8 mouse cellular contexts compared by ENCODE assay signal in genomic region chr7:116093466-116093850, GRCm38 (mm10). TPM values are rescaled to one million over a fixed set of nuclear protein-coding genes. Genes with fewer than 3 reads are reported as not detected.
A peak's percentile ranks its signal among the peaks of the same experiment; 100 is the strongest.
DNase-seq lines count a peak whose midpoint lies in the region; ATAC-seq and TF ChIP-seq lines count a peak whose summit lies in the region.

No protein-coding gene starts in this region.

- TF ChIP-seq POLR2A in MEL (IDR thresholded peaks at IDR 0.05; ENCODE audit: control insufficient read depth in 1 of 2, insufficient read depth in 1 of 2, low read depth in 1 of 2, low read length in 2 of 2, poor library complexity in 1 of 2): no peak

- peak overlapping the region; percentile 88 for H3K9ac ChIP-seq in heart, embryonic 11.5 days (ENCODE audit: low read depth, low read length)
- peak overlapping the region; percentile 83 for H3K9ac ChIP-seq in MEL (ENCODE audit: control insufficient read depth, low read depth, low read length, poor library complexity, severe bottlenecking)

- DNase-seq in heart, postnatal 10 days: no peak
- DNase-seq in MEL (ENCODE audit: low read depth, low spot score) (no peak), MN1 (ENCODE audit: low spot score) (no peak)
- DNase-seq in adrenal gland, postnatal 14 days: no peak
- no peak for DNase-seq in gastrocnemius, postnatal 14 days

- H3K4me2 ChIP-seq in heart, embryonic 11.5 days: peak overlapping the region; percentile 71

- H3K27me3 ChIP-seq in heart, embryonic 11.5 days (ENCODE audit: control insufficient read depth, insufficient read depth, low read length): no peaks in the 10 kb centered on the region
- peaks cover 4 to 5% of the 10 kb centered on the region in 2 experiments for H3K27me3 ChIP-seq in MEL (ENCODE audit: control insufficient read depth in 1 of 2, insufficient read depth in 2 of 2, low read length in 2 of 2)

- no peaks in the 10 kb centered on the region for H3K9me3 ChIP-seq in heart, embryonic 11.5 days (replicated peaks; ENCODE audit: control insufficient read depth, low read length)
- no peaks in the 10 kb centered on the region for H3K9me3 ChIP-seq in MEL (replicated peaks; ENCODE audit: insufficient read depth, low read length)

- peak in 1 of 3 experiments; percentile 9; a peak in 1 of 6 replicates for TF ChIP-seq CTCF in MEL (IDR thresholded peaks at IDR 0.05 in 2 of 3, conservative IDR thresholded peaks at IDR 0.05 in 1 of 3; ENCODE audit: control insufficient read depth in 1 of 3, insufficient read depth in 1 of 3, low read depth in 2 of 3, low read length in 3 of 3, poor library complexity in 1 of 3, severe bottlenecking in 1 of 3)

- no peak for TF ChIP-seq EP300 in MEL (IDR thresholded peaks at IDR 0.05; ENCODE audit: low read depth in 1 of 2, low read length in 2 of 2)

- no peak for TF ChIP-seq RAD21 in MEL (IDR thresholded peaks at IDR 0.05; ENCODE audit: low read depth, low read length)

- H3K79me2 ChIP-seq in MEL (ENCODE audit: control insufficient read depth, insufficient read depth, low read length, poor library complexity): peaks cover 34% of the 10 kb centered on the region

- ATAC-seq in heart, embryonic 11.5 days (replicated peaks; ENCODE audit: insufficient number of reproducible peaks, low FRiP score, low TSS enrichment): peak; percentile 82
- peak; percentile 53 to 64 for ATAC-seq in hematopoietic stem cell, adult 5-6 weeks (replicated peaks in 1 of 2; ENCODE audit: insufficient read depth in 1 of 2, low FRiP score in 2 of 2, low TSS enrichment in 1 of 2, low read depth in 1 of 2, poor library complexity in 2 of 2, severe bottlenecking in 2 of 2)
- ATAC-seq in megakaryocyte progenitor cell, adult 5-6 weeks (replicated peaks; ENCODE audit: poor library complexity): peak; percentile 72

- peak overlapping the region; percentile 68 for H3K4me3 ChIP-seq in heart, embryonic 11.5 days (ENCODE audit: low read depth, low read length)
- peak overlapping the region; percentile 81 to 86 for H3K4me3 ChIP-seq in MEL (ENCODE audit: control insufficient read depth in 1 of 2, insufficient read depth in 1 of 2, low read depth in 2 of 2, low read length in 2 of 2)

- no peaks in the 10 kb centered on the region for H3K36me3 ChIP-seq in heart, embryonic 11.5 days (ENCODE audit: control insufficient read depth, insufficient read depth, low read length)
- peaks cover 1 to 29% of the 10 kb centered on the region in 2 experiments; a peak in 3 of 4 replicates for H3K36me3 ChIP-seq in MEL (ENCODE audit: control insufficient read depth in 1 of 2, insufficient read depth in 2 of 2, low read length in 2 of 2)

- peaks cover 9% of the 10 kb centered on the region; the same call in 1 of the 2 replicates for H3K4me1 ChIP-seq in heart, embryonic 11.5 days (ENCODE audit: control insufficient read depth, insufficient read depth, low read length)
- peaks cover 6 to 10% of the 10 kb centered on the region in 2 experiments for H3K4me1 ChIP-seq in MEL (ENCODE audit: control insufficient read depth in 1 of 2, insufficient read depth in 2 of 2, low read length in 2 of 2)

- under 1% methylated on average over 19 of the region's 19 CpGs for WGBS in heart, embryonic 11.5 days (ENCODE audit: insufficient replicate concordance)

- intact Hi-C loops in heart, postnatal 10 days (cut with DNase I): no loop called here
- intact Hi-C loops in gastrocnemius, postnatal 14 days (cut with DNase I; ENCODE audit: low total_unique reads): no loop called here

- H3K27ac ChIP-seq in heart, embryonic 11.5 days (ENCODE audit: low read depth, low read length): peak overlapping the region; percentile 89
- peak overlapping the region; percentile 72 for H3K27ac ChIP-seq in MEL (ENCODE audit: control insufficient read depth, low read depth, low read length)

TF ChIP-seq in MEL, 35 proteins besides CTCF, POLR2A, EP300 and RAD21:
- TF ChIP-seq USF2 (IDR thresholded peaks at IDR 0.05; ENCODE audit: borderline replicate concordance in 1 of 2, insufficient read depth in 1 of 2, low read depth in 1 of 2, low read length in 2 of 2) (no peak), RCOR1 (IDR thresholded peaks at IDR 0.05; ENCODE audit: low read depth, low read length) (0 out of 2 replicates have a peak, but pooled peaks have one; percentile 14), MXI1 (IDR thresholded peaks at IDR 0.05; ENCODE audit: low read depth, low read length) (peak; percentile 15; the same call in 1 of the 2 replicates), MYC (IDR thresholded peaks at IDR 0.05; ENCODE audit: low read depth, low read length) (0 out of 2 replicates have a peak, but pooled peaks have one; percentile 9), ZMIZ1 (IDR thresholded peaks at IDR 0.05; ENCODE audit: low read depth, low read length) (no peak)

RNA-seq across cellular contexts. Expression of gene Gm4353, which starts 9.0 kb away (rescaled TPM):
- 0.76 TPM in 1 of 2 replicates, not detected in the other for polyA plus RNA-seq in heart, embryonic 11.5 days (2014; fragmentation: Nextera tagmentation; extraction: Ambion mirVana)
- 1 to 10 TPM in 1 of 2 experiments, under 1 TPM in 1; 0.74 to 2.1 TPM for total RNA-seq in heart, postnatal 10 days (2021)
- total RNA-seq in MEL (2012; rRNA removed): 20.8 and 21.0 TPM in 2 replicates
- 10 to 100 TPM in 1 of 2 experiments, not detected in 1; 22.7 TPM for polyA plus RNA-seq in MEL (2012; ENCODE audit: insufficient read depth in 1 of 2, insufficient read length in 2 of 2, low read depth in 1 of 2, low replicate concordance in 2 of 2, missing spikeins in 1 of 2)
- 0.60 and 3.4 TPM in 2 replicates for total RNA-seq in hematopoietic stem cell, adult 5-6 weeks (2017)
- 1.6 and 1.8 TPM in 2 replicates for total RNA-seq in megakaryocyte progenitor cell, adult 5-6 weeks (2015)
- total RNA-seq in megakaryocyte progenitor cell, adult 5-6 weeks (2017): 0.83 and 2.2 TPM in 2 replicates
- total RNA-seq in adrenal gland, postnatal 14 days (2021): 4.2 and 5.1 TPM in 2 replicates
- total RNA-seq in gastrocnemius, postnatal 14 days (2021): 1 to 10 TPM; 1.8 to 1.9 TPM

RNA-seq across cellular contexts. Expression of gene 1110004F10Rik, which starts 54.3 kb away (rescaled TPM):
- 191 and 215 TPM in 2 replicates for polyA plus RNA-seq in heart, embryonic 11.5 days (2014; fragmentation: Nextera tagmentation; extraction: Ambion mirVana)
- 10 to 100 TPM; 65.9 to 73.8 TPM for total RNA-seq in heart, postnatal 10 days (2021)
- total RNA-seq in MEL (2012; rRNA removed): 158 and 160 TPM in 2 replicates
- 100 to 1,000 TPM in 1 of 2 experiments, not detected in 1; 182 TPM for polyA plus RNA-seq in MEL (2012; ENCODE audit: insufficient read depth in 1 of 2, insufficient read length in 2 of 2, low read depth in 1 of 2, low replicate concordance in 2 of 2, missing spikeins in 1 of 2)
- 281 and 347 TPM in 2 replicates for total RNA-seq in hematopoietic stem cell, adult 5-6 weeks (2017)
- total RNA-seq in megakaryocyte progenitor cell, adult 5-6 weeks (2015): 146 and 157 TPM in 2 replicates
- 268 and 289 TPM in 2 replicates for total RNA-seq in megakaryocyte progenitor cell, adult 5-6 weeks (2017)
- 102 and 103 TPM in 2 replicates for total RNA-seq in adrenal gland, postnatal 14 days (2021)
- 10 to 100 TPM; 48.7 to 53.2 TPM for total RNA-seq in gastrocnemius, postnatal 14 days (2021)

RNA-seq across cellular contexts. Expression of gene Sox6, which starts 54.9 kb away (rescaled TPM):
- 33.2 and 45.1 TPM in 2 replicates for polyA plus RNA-seq in heart, embryonic 11.5 days (2014; fragmentation: Nextera tagmentation; extraction: Ambion mirVana)
- total RNA-seq in heart, postnatal 10 days (2021): 10 to 100 TPM; 22.9 to 30.3 TPM
- 1.8 and 2.6 TPM in 2 replicates for total RNA-seq in MEL (2012; rRNA removed)
- 1 to 10 TPM in 1 of 2 experiments, not detected in 1; 4.6 TPM for polyA plus RNA-seq in MEL (2012; ENCODE audit: insufficient read depth in 1 of 2, insufficient read length in 2 of 2, low read depth in 1 of 2, low replicate concordance in 2 of 2, missing spikeins in 1 of 2)
- 7.3 and 10.1 TPM in 2 replicates for total RNA-seq in hematopoietic stem cell, adult 5-6 weeks (2017)
- 1.1 and 1.8 TPM in 2 replicates for total RNA-seq in megakaryocyte progenitor cell, adult 5-6 weeks (2015)
- total RNA-seq in megakaryocyte progenitor cell, adult 5-6 weeks (2017): 1.8 and 3.0 TPM in 2 replicates
- 36.3 and 48.7 TPM in 2 replicates for total RNA-seq in adrenal gland, postnatal 14 days (2021)
- 100 to 1,000 TPM; 111 to 116 TPM for total RNA-seq in gastrocnemius, postnatal 14 days (2021)
